8 mouse cellular contexts compared by ENCODE assay signal in the genomic region with DNA sequence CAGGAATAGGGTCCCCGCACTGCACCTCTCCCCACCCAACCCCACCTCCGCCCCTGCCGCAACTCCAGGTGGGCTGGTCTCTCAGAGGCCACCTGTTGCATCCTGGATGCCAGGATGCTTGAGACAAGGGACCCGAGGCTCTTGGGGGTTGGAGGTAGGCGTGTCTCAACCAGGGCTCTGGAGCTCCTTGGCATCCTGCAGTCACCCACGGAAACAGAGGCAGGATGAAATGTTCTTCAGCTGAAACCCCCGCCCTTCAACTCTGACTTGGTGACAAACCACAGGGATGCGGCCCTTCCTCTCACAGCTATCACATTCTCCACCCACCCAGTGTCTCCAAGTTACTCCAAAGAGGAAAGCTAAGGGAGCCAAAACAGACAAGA. TPM values are rescaled to one million over a fixed set of nuclear protein-coding genes. Genes with fewer than 3 reads are reported as not detected.
DNase-seq lines count a peak whose midpoint lies in the region; ATAC-seq and TF ChIP-seq lines count a peak whose summit lies in the region.

No protein-coding gene starts in this region.

- no peak overlapping the region; the same call in 1 of the 2 replicates for H3K27ac ChIP-seq in layer of hippocampus, adult 2 months
- no peak overlapping the region for H3K27ac ChIP-seq in embryonic facial prominence, embryonic 13.5 days

- peak overlapping the region; percentile 87 for H3K4me2 ChIP-seq in embryonic facial prominence, embryonic 13.5 days
- H3K4me2 ChIP-seq in myocyte (ENCODE audit: low read depth), result peak overlapping the region; percentile 72

- peaks cover 30% of the 10 kb centered on the region for H3K4me1 ChIP-seq in embryonic facial prominence, embryonic 13.5 days

- H3K27me3 ChIP-seq in embryonic facial prominence, embryonic 13.5 days, result peaks cover 28% of the 10 kb centered on the region
- no peaks in the 10 kb centered on the region for H3K27me3 ChIP-seq in myocyte (ENCODE audit: control insufficient read depth, insufficient read depth, insufficient read length)

- H3K9me3 ChIP-seq in embryonic facial prominence, embryonic 13.5 days, result no peaks in the 10 kb centered on the region

- ATAC-seq in embryonic facial prominence, embryonic 13.5 days (ENCODE audit: insufficient number of reproducible peaks, insufficient read depth, low FRiP score, low TSS enrichment, low read depth), result no peak

- no peaks in the 10 kb centered on the region for H3K36me3 ChIP-seq in embryonic facial prominence, embryonic 13.5 days
- H3K36me3 ChIP-seq in myocyte (ENCODE audit: control insufficient read depth, insufficient read depth), result no peaks in the 10 kb centered on the region

- H3ac ChIP-seq in myocyte (ENCODE audit: control insufficient read depth, insufficient read length), result peak overlapping the region; percentile 32

- H3K79me2 ChIP-seq in myocyte (ENCODE audit: control insufficient read depth, insufficient read depth), result no peaks in the 10 kb centered on the region

- no peak for TF ChIP-seq POLR2A in myocyte (IDR thresholded peaks at IDR 0.05; ENCODE audit: insufficient read length, low read depth)

- no peak for TF ChIP-seq CTCF in layer of hippocampus, adult 2 months (conservative IDR thresholded peaks at IDR 0.05)

- H3K9ac ChIP-seq in embryonic facial prominence, embryonic 13.5 days, result peak overlapping the region; percentile 90

- DNase-seq in layer of hippocampus, adult 2 months (ENCODE audit: low spot score in 2 of 2), result no peak
- DNase-seq in layer of hippocampus, adult 9-11 months, result no peak
- peak; percentile 30 for DNase-seq in induced T-regulatory cell, adult 2 months (ENCODE audit: low read depth)
- no peak for DNase-seq in layer of hippocampus, adult 8-10 months (ENCODE audit: low spot score in 2 of 2)
- no peak for DNase-seq in frontal cortex, postnatal 36 days (ENCODE audit: low spot score in 2 of 2)
- no peak for DNase-seq in layer of hippocampus, adult 18-20 months (ENCODE audit: low spot score in 2 of 2)

- WGBS in embryonic facial prominence, embryonic 13.5 days, result 8% methylated on average over 8 of the region's 8 CpGs

- H3K4me3 ChIP-seq in layer of hippocampus, adult 2 months, result peak overlapping the region; percentile 61
- peak overlapping the region; percentile 81 for H3K4me3 ChIP-seq in embryonic facial prominence, embryonic 13.5 days
- H3K4me3 ChIP-seq in myocyte, result peak overlapping the region; percentile 17

TF ChIP-seq in myocyte, 11 proteins besides CTCF, POLR2A, EP300 and RAD21:
- TF ChIP-seq MYOD1 (IDR thresholded peaks at IDR 0.05; ENCODE audit: control insufficient read depth in 1 of 3, insufficient read length in 2 of 3, low read depth in 2 of 3) (no peak), USF1 (IDR thresholded peaks at IDR 0.05; ENCODE audit: low read depth) (no peak), MYOG (IDR thresholded peaks at IDR 0.05; ENCODE audit: control insufficient read depth in 1 of 3, insufficient read depth in 1 of 3, insufficient read length in 2 of 3, low read depth in 2 of 3) (no peak), E2F4 (IDR thresholded peaks at IDR 0.05; ENCODE audit: insufficient read depth) (no peak)

RNA-seq across cellular contexts. Expression of a gene that starts 1.0 kb away (rescaled TPM):
- 10 to 100 TPM in 1 of 2 experiments, 1 to 10 TPM in 1; 7.7 to 10.0 TPM for total RNA-seq in layer of hippocampus, adult 2 months (2021)
- polyA plus RNA-seq in embryonic facial prominence, embryonic 13.5 days (2015; fragmentation: Nextera tagmentation; extraction: Ambion mirVana), result 4.7 and 4.8 TPM in 2 replicates
- 0.65 TPM for polyA plus RNA-seq in myocyte (2012; fragmentation: generic; extraction: Trizol)
- total RNA-seq in layer of hippocampus, adult 8-10 months (2022), result 10 to 100 TPM in 2 of 4 experiments, 1 to 10 TPM in 2; 9.0 to 14.2 (median 10.9) TPM
- total RNA-seq in layer of hippocampus, adult 18-20 months (2021), result 10 to 100 TPM in 1 of 2 experiments, 1 to 10 TPM in 1; 8.4 to 11.4 TPM

RNA-seq across cellular contexts. Expression of a gene that starts 36.6 kb away (rescaled TPM):
- 10 to 100 TPM; 10.9 to 11.1 TPM for total RNA-seq in layer of hippocampus, adult 2 months (2021)
- polyA plus RNA-seq in embryonic facial prominence, embryonic 13.5 days (2015; fragmentation: Nextera tagmentation; extraction: Ambion mirVana), result 3.5 and 4.5 TPM in 2 replicates
- polyA plus RNA-seq in myocyte (2012; fragmentation: generic; extraction: Trizol), result 2.0 TPM
- total RNA-seq in layer of hippocampus, adult 8-10 months (2022), result 10 to 100 TPM in 3 of 4 experiments, 1 to 10 TPM in 1; 8.8 to 17.9 (median 14.4) TPM
- total RNA-seq in layer of hippocampus, adult 18-20 months (2021), result 10 to 100 TPM in 1 of 2 experiments, 1 to 10 TPM in 1; 9.0 to 13.3 TPM

RNA-seq across cellular contexts. Expression of a gene that starts 36.8 kb away (rescaled TPM):
- 1 to 10 TPM; 6.6 to 6.8 TPM for total RNA-seq in layer of hippocampus, adult 2 months (2021)
- polyA plus RNA-seq in embryonic facial prominence, embryonic 13.5 days (2015; fragmentation: Nextera tagmentation; extraction: Ambion mirVana), result 8.9 and 11.1 TPM in 2 replicates
- 2.1 TPM for polyA plus RNA-seq in myocyte (2012; fragmentation: generic; extraction: Trizol)
- total RNA-seq in layer of hippocampus, adult 8-10 months (2022), result 1 to 10 TPM; 5.2 to 6.5 (median 6.3) TPM
- 1 to 10 TPM; 5.2 to 6.3 TPM for total RNA-seq in layer of hippocampus, adult 18-20 months (2021)

Comparison
In these comparisons a context has a peak if more than half of its experiments do, and no peak if none do; other contexts are left out.
1. H3K4me3 ChIP-seq: peak in every context shown above with its lines; median percentile 81 in embryonic facial prominence, embryonic 13.5 days; 61 in layer of hippocampus, adult 2 months; 17 in myocyte.